Mouse (Mus musculus) lung, postnatal 36 days (tissue): ENCODE results near the gene Shisa8.

Experiments used
- DNase-seq: peaks from one replicate; pipeline ENCODE4 v3.0.0; 2022; ENCODE audit warnings: mixed read lengths

Gene Shisa8

GRCm38 (mm10) chr15:82169671-82170070 is 42.9 kb downstream of the Shisa8 start:
- DNase-seq = no peak

- DNase-seq = no peak
These were observed 45.1 kb downstream of the Shisa8 start for GRCm38 (mm10) chr15:82167201-82168168.

- DNase-seq = no peak
These were observed 46.1 kb downstream of the Shisa8 start for GRCm38 (mm10) chr15:82166240-82167100.

DNA sequence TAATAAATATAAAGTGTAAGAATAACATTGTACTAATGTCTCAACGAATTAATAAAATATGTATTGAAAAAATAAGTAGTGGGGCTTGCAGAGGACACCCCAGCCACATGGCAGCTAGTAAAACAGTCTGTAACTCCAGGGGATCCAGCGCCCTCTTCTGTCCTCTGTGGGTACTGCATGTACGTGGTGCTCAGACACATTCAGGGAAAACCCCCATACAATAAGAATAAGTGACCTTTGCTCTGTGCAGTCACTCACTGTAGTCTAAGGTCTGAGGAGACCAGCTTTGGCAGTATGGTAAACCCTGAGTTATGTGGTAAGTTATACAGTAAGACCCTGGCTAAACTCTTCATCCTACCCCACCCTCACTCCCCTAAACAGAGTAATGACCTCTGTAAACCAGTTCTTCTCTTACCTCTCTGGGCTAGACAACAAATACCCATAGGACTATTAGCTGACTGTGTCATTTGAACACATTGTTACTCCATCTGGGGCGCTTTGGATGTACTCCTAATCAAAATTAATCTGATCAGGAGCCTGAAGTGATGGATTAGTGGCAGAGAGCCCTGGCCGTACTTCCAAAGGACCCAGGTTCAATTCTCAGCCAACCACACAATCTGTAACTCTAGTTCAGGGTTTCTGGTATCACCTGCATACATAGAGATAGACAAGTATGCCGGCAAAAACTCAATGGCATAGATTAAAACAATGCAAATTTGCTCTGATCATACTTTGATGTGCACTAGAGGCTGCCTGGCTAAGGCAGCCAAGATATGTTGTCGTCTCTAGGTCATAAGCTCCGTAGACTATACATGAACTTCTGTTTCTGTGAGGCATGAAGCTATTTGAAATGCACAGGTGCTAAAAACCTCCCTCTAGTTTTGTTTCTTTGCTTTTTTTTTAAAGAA is 47.0 kb downstream of the Shisa8 start:
- peak; percentile 94 for DNase-seq

DNA sequence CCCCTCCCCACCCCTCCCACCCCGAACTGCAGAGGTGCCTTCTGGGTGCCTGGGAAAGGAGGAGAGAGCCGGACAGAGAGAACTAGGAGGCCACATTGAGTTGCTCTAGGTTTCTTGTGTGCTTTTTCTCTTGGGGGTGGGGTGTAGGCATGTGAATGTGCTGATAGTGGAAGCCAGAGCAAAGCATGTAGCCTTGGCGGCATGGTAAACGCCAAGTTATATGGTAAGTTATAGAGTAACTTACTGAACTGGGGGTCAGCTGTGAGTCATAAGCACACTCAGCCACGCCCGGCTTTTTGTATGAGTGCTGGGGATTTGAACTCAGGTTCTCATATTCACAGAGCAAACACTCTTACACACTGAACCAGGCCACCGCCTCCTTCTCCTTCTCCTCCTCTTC is 48.1 kb downstream of the Shisa8 start:
- no peak for DNase-seq

DNA sequence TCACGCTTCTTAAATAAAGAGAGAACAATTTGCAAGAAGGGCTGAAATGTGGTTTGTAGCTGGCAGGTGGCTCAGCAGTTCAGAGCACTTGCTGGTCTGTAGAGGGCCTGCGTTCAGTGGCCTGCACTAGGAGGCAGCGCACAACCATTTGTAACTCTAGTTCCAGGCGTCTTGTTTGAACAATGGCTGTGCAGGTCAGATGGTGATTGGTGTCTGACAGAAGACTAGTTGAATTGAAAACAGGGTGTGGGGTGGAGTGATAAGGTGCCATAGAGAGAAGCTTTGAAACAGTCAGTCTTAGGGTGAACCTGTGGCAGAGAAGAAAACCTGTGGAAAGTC is 48.6 kb downstream of the Shisa8 start:
- DNase-seq = no peak

GRCm38 (mm10) chr15:82163356-82164060 is 49.1 kb downstream of the Shisa8 start:
- no peak for DNase-seq

DNA sequence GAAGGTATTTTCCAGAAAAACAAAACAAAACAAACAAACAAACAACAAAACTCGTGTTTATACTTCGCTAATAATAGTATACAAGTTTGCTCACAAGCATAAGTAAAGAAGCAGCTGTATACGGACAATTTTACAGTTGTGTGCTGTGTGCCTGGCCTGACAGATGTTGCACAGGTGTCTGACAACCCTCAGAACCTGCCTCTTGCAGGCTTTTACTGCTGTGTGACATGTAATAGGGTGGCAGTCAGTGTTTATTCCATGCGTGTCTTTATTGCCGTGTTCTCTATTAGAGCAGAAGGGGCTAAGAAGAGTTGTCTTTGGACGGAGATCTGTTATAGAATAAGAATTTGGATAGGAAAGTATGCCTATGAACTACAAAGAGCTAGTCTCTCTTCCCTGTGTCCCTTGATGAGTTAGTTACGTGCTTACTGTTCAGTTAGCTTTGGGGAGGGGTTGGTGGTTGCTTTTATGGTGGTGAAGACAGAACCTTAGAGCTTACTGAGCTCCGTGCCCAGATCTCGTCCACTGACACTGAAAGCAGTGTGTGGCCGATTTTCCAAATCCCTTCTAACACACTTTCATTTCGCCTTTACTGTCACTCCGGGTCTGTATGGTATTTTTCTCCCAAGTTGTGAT is 50.5 kb downstream of the Shisa8 start:
- DNase-seq = no peak

DNA sequence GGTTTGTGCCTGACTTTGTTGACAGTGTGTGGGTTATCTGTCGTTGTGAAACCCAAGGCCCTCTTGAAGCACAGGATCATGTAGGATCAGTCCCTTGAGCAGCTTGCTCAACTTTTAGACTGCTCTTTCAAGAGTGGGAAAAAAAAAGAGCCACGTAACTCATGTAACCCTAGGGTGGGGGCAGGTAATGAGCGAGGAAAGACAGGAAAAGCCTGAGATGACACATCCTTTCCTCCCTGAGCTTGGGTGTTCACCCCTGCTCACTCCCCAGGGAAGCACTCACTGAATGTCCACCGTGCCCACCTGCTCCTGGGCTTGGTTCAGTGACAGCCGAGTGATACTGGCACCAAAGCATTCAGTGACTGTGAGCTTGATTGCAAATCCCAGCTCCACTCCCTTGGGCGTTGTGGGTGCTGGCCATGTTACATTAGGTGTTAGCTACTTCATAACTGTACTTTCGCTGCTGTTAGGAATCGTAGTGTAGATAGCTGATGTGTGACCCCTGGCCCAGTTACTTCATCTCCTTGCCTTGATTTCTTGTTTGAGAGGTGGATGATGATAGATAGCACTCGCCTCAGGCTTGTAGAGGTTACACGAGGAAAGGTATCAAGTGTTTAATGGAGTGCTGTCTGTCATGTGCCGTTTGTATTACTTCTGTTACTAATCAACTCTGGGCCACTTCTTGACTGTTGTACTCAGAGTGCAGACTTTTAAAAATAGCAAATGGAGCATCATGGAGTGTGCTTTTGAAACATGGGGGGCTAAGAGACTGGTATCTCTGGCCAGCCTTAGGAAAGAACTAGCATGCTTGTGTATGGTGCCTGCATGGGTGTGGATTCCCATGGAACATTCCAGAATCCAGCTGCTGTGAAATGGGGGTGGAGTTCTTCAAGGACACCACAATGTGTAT is 51.6 kb downstream of the Shisa8 start:
- peak; percentile 62 for DNase-seq

- DNase-seq = no peak
These were observed 53.1 kb downstream of the Shisa8 start for GRCm38 (mm10) chr15:82159471-82159870.

GRCm38 (mm10) chr15:82158243-82159035 is 54.2 kb downstream of the Shisa8 start:
- no peak for DNase-seq

- DNase-seq = no peak
These were observed 55.7 kb downstream of the Shisa8 start for GRCm38 (mm10) chr15:82156902-82157301.

DNA sequence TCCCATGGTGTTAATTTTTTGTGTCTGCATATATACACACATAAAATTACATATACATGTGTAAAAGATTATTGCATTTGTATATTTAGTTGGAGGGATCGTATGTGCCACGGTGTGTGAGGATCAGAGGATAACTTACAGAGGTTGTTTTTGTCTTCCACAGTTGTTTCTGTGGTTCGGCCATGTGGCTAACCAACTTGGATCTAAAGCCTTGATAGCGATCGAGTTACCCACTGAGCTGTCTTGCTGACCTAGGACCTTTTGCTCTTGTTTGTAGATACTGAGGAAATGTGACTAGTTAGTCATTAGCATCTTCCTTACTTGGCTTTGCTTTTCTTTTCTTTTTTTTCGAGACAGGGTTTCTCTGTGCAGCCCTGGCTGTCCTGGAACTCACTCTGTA is 56.3 kb downstream of the Shisa8 start:
- DNase-seq = no peak
